Mouse (Mus musculus) 3T3-L1 (cell line): ENCODE measurements around the gene Rab28.

ENCODE experiments used
- DNase-seq: peaks from one replicate; pipeline ENCODE4 v3.0.0-alpha.2; 2015; ENCODE audit warnings: low read depth, low spot score

Rab28 gene

GRCm38 (mm10) chr5:41708051-41708630 is at the start of gene Rab28:
TSS of gene Rab28 (minus strand) at chr5:41708157.
- peak; percentile 99 for DNase-seq

GRCm38 (mm10) chr5:41757338-41757737 is 49.4 kb upstream of the Rab28 start:
- DNase-seq: no peak

DNA sequence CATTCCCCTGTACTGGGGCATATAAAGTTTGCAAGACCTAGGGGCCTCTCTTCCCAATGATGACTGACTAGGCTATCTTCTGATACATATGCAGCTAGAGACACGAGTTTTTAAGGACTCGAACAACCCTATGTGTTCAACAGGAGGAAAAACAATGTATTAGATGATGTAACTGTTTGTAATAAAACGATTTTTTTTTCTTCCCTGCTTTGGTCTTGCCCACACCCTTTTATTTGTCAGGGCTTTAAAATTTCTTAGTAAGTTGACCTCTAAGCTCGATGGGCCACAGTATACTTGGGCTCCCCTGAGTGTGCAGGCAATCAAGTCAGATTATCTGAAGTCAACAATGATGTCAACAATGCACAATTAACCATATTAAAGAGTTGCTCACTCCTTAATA is 48.4 kb upstream of the Rab28 start:
- DNase-seq: no peak

GRCm38 (mm10) chr5:41755373-41755960 is 47.5 kb upstream of the Rab28 start:
- no peak for DNase-seq

GRCm38 (mm10) chr5:41754836-41755235 is 46.9 kb upstream of the Rab28 start:
- no peak for DNase-seq

DNA sequence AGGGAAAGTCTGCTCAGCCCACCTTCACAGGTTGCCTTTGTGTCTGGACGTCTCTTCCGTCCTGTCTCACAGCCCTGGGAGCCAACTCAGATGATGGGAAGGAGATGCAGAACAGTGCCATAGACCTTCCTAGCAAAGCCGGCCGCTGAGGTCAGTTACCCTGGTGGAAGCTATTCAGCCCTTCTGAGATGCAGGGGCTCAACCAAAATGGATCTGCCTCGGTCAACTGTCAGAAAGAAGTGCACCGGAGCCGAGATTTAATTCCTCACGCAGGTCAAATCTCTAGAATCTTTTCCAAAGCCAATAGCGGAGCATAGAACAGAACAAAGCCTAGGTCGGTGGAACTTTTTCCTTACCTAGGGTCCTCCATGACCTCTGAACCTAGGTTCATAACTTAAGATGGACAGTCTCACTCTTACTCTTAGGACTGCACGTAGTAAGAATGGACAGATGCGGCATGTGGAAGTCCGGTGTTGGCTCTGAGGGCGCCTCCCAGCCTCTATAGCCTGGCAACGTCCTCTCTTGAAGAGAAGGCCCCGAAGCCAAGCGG is 46.3 kb upstream of the Rab28 start:
- DNase-seq: no peak

DNA sequence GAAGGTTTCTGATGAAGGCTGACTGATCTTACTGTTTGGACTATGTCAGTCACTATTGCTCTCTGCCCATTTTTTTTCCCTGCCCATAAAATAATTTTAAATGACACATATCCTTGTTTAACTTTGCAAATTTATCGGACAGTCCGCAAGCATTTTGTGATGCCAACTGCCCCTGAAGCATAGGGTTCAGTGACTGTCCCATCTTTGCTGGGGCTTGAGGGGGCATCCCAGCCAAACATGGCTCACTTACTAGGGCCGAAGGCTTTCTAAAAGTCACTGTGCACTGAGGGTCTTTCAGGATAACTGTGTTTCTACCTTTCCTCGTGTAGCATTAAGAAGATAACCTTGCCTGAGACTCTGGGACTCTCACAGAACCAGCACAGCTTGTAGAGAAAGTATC is 44.8 kb upstream of the Rab28 start:
- DNase-seq: no peak

- no peak for DNase-seq
These were observed 37.2 kb upstream of the Rab28 start for GRCm38 (mm10) chr5:41744898-41745780.

- DNase-seq: no peak
These were observed 36.3 kb upstream of the Rab28 start for GRCm38 (mm10) chr5:41744234-41744633.

GRCm38 (mm10) chr5:41738817-41739216 is 30.9 kb upstream of the Rab28 start:
- no peak for DNase-seq

GRCm38 (mm10) chr5:41737039-41737438 is 29.1 kb upstream of the Rab28 start:
- no peak for DNase-seq

GRCm38 (mm10) chr5:41727017-41727416 is 19.1 kb upstream of the Rab28 start:
- DNase-seq: no peak

DNA sequence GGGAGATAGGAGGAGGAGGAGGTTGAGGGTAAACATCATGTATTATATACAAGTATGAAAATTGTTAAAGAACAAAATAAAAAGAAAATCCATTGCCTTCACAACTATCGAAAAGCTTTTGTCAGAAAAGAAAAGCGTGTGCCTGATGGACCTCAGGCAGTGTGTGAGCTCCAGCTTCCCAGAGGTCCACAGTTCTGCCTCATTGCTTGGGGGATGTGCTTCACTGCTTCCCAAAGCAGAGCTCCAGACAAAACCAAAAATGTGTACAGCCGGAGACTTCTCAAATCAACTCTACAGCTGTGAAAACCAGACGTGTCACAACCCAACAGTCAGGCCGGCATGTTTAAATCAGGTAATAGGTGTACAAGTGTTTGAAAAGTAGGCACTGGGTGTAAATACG is 17.6 kb upstream of the Rab28 start:
- no peak for DNase-seq

DNA sequence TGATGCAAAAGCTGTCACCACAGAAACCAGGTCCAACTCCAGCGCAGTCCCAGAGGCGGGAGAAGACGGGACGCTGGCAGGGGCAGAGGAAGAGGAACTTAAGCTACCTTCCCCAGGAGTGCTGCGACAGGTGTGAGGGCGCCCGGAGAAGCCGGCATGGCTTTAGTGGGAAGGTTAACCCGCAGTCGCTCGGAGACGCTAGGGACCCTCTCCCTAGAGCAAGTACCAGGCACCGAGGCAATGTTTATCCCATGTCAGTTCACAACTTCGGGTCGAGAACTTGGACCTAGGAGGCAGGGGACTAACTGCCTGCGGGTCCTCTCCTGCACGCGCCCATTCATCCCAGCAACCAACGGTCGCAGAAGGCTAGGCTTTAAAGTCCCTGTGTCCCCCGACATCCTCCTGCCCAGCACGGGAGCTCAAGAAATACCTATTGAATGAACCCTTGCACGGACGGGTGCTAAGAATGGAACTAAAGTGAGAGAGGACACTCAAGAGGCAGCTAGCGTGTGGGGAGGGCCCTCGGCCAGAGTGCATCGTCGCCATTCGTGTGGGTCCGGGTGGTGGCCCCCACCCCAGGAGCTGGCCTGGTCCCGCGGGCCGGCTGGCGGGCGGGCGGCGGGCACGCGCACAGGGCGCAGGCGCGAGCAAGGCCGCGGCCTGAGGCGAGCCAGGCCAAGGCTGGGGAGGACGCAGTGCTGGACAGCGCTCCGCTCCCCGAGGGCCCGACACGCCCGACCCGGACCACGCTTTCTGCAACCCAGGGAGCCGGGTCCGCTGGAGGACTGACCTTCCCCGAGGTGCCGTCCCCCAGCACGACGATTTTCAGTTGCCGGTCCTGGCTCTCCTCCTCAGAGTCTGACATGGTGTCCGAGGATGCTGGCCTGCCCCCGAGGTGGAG is 592 bp downstream of the Rab28 start:
- DNase-seq: peak; percentile 79

GRCm38 (mm10) chr5:41706777-41707114 is 1.2 kb downstream of the Rab28 start:
- no peak for DNase-seq

DNA sequence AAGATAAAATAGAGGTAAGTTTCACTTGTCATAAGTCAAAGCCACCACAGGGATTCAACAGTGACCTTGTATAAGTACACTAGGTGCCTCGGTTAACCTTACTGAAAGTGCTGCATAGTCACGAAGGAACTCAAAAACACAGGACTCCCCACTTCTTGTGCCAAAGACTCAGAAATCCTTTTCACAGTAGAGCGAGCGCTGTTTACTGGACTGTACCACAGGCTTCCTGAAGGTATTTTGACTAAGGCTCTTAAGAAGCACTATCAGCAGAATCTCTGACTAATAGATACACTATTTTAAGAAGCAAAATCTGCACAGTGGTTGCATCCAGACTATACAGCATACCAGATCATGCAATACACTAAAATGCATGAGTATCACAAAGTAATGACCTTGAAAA is 6.9 kb downstream of the Rab28 start:
- DNase-seq: peak; percentile 21

DNA sequence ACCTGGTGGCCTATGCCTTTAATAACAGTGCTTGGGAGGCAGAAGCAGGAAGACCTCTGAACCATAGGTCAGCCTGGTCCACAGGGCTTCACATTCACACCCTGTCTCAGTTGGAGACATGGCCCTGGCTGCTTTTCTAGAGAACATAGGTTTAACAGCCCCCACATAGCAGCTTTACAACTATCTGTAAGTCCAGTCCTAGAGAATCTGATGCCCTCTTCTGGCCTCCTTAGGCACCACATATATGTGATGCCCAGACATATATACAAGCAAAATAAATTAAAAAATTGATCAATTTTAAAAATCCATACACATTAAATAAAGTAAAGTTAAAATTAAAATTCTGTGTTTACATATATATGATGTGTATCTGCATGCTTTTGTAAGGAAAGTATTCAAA is 10.0 kb downstream of the Rab28 start:
- DNase-seq: peak; percentile 61

GRCm38 (mm10) chr5:41685016-41685415 is 22.9 kb downstream of the Rab28 start:
- no peak for DNase-seq

DNA sequence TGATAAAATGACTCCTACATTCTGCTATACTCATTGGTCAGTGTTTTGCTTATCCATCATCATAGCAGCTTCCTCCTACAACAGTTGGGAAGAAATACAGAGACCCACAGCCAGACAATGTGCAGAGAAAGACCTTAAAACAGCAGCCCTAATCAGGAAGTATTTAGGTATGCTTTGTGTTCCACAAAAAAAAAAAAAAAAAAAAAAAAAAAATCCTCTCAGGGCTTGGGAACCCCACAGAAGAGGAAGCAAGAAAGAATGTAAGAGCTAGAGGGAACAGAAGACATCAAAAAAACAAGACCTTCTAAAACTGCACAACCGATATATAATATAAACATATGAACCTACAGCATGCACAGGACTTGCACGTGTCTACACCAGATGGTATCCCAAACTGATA is 24.0 kb downstream of the Rab28 start:
- no peak for DNase-seq

DNA sequence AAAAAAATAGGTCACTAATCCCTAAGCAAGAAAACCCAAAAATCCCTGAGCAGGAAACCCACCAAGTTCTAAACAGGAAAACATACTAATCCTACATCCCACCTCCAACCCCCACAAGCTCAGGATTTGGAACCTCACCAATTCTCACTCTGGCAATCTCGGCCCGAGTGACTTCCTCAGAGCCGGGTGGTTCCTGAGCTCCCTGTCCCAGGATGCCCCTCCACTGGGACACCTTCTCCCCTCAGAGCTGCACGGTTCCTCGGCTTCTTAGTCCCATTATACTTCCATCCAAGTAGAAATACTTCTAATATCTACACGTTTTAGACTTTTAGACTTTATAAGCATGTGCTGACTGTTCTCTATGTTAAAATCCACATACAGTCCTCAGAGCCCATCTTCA is 41.9 kb downstream of the Rab28 start:
- DNase-seq: no peak

DNA sequence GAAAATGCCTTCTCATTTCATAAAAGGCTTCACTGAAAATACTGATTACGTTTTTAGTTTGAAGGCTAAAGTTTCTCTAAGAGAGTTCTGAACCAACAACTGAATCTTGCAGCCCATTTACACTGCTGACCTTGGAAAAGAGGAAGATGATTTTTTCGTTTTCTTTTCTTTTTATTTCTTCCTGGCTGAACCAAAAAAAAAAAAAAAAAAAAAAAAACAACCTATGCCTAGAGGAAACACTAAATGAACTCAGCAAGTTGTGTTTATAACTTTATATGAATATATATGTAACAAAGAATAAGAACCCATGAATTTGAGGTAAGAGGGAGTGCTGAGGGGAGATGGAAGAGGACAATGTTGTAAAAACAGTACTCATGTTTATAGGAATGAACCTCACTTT is 71.2 kb downstream of the Rab28 start:
- DNase-seq: no peak
